Mouse (Mus musculus): ENCODE measurements around the gene Klhdc7a.

GRCm38 (mm10) chr4:139935557-139935956, 32.3 kb downstream of the Klhdc7a start:
- TF ChIP-seq POLR2A (IDR thresholded peaks at IDR 0.05; ENCODE audit: borderline replicate concordance, extremely low read depth, insufficient read depth, insufficient read length, poor library complexity, severe bottlenecking): no peak
- no peak for TF ChIP-seq CTCF (IDR thresholded peaks at IDR 0.05; ENCODE audit: borderline replicate concordance, extremely low read depth, insufficient read depth, insufficient read length)
